Mouse (Mus musculus) lung, postnatal 0 days (tissue): ENCODE data around the gene Rab11fip3.

ENCODE experiments used
- CTCF ChIP-seq: IDR thresholded peaks from 2 replicates; pipeline ENCODE4 v1.5.1; 2016; ENCODE audit warnings: antibody characterized with exemption, mild to moderate bottlenecking
- EP300 ChIP-seq: IDR thresholded peaks from 2 replicates; pipeline ENCODE4 v1.6.1; 2016; ENCODE audit warnings: antibody characterized with exemption, mild to moderate bottlenecking, control low read depth

DNA sequence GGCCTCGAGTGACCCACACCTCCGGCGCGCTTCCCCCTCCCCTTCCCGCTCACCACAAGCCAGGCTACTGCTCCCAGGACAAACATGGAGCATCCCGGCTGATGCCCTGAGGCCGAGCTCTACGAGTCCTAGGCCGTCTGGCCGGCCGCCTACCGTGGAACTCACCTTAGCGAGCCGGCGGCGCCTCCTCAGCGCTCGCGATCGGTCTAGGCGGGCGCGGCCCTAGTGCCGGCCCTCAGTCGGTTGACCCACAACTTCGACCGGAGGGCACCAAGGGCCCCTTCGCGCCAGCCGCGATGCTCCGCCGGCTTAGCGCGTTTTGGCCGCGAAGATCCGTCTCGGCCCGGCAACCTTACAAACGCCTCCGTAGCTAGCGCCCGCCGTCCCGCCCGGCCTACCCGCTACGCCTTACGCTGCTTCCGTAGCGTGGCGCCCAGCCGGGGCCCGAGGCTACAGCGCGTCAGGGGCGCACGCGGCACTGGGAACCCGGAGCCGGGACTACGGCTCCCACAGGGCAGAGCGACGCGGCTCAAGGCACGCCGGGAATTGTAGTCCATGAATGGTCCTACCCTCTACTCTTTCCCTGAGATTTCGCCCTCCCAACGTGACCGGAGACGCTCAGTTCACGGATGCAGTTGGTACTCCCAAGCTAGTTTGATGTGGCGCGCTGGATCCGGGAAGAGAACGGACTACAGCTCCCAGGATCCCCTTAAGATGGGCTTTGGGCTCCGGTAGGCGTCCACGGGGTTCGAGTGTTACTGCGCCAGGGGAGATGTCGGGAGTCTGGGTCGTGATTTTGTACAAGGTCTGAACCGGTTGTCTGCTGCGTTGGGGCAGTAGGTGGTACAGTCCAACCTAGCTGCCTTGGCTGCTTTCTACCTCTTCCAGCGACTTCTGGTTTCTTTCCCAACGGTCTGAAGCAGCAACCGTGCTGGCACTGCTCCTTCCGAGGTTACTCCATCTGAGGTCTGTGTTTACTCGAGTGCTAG lies 83.8 kb downstream of the Rab11fip3 start, which contains the start of gene Capn15:
- TF ChIP-seq CTCF = peak; percentile 16; the same call in 1 of the 2 replicates
- no peak for TF ChIP-seq EP300
